Mouse (Mus musculus) 3T3-L1 (cell line): Measurements from ENCODE around the gene Rrp36.
A peak's percentile ranks its signal among the peaks of the same experiment; 100 is the strongest.

Experiments used
- DNase-seq: peaks from one replicate; pipeline ENCODE4 v3.0.0-alpha.2; 2015; ENCODE audit warnings: low read depth, low spot score

Gene Rrp36

DNA sequence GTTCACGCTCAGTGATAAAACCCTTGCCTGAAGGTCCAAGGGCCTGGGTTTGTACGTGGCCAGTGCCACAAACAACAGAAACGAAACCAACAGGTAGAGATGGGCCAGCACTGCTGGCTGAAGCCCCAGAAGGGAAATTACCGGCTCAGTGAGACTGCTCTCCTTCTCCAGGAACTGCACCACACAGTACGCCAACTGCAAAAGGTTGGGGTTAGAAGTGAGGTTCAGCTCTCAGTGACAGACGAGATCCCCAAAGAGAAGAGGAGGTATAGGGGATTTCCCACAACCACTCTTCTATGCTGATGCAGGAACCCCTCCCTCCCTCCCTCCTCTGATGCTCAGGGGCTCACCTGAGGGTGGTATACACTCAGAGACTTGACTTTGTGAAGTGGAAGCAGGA lies 11.8 kb upstream of the Rrp36 start:
- no peak for DNase-seq

DNA sequence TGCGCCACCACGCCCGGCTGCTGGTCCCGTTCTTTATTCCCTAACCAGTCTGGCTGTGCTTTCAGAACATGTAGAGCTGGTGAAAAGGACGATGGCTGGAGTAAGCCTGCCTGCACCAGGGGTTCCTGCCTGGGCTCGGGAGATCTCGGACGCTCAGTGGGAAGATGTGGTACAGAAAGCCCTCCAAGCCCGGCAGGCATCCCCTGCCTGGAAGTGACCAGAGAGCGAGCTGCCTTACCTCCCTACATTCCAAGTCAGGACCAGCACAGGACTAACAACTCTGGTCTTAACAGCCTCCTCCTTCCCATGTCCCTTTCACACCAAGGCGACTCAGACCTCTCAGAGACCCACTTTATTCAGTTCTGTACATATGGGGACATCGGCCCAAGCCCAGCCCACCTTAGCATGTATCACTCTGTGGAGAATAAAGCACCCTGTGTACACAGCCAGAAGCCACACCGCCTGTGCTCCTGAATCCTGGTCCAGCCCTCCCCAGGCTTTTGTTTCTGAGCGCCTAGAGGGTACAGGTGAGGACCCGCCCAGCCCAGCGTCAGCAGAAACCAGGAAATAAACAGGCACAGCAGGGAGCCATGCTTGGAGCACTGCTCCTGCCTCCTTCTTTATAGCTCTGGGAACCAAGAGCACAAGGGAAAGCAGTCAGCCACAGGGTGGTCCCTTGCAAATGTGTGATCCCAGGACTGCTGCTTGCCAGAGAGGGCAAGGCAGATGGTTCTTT lies 8.7 kb upstream of the Rrp36 start:
- no peak for DNase-seq

GRCm38 (mm10) chr17:46681466-46682118 lies 7.4 kb upstream of the Rrp36 start:
- peak; percentile 23 for DNase-seq

DNA sequence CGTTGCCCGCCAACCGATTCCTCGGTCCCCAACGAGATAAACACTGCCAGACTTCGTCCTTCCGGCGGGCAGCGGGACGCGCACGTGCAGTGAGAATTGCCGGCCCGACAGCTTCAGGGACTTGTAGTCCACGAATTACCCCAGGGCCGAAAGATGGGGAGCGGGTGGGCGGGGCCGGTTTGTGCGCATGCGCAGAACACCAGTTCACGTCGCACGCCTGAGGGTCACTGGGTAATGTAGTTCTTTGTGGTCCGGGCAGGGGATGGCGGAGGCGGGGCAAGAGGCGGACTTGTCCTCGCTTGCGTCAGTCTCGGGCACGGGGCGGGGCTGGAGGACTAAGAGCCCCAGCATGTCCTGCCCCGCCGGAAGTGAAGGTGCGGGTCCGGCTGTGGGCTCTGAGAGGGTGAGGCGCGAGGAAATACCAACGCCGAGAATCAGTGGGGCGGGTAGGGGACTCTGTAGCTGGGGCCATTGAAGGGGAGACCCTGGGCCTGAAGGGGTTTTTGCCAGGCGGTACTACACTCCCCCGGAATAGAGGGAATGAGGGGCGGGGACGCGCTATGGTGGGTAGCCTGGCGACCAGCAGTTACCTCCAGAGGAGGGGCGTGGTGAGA lies 6.7 kb upstream of the Rrp36 start, which contains the start of gene Klhdc3:
TSS of gene Klhdc3 (minus strand) at position 155 of the 614 bp plus-strand sequence.
- peak; percentile 99 for DNase-seq

DNA sequence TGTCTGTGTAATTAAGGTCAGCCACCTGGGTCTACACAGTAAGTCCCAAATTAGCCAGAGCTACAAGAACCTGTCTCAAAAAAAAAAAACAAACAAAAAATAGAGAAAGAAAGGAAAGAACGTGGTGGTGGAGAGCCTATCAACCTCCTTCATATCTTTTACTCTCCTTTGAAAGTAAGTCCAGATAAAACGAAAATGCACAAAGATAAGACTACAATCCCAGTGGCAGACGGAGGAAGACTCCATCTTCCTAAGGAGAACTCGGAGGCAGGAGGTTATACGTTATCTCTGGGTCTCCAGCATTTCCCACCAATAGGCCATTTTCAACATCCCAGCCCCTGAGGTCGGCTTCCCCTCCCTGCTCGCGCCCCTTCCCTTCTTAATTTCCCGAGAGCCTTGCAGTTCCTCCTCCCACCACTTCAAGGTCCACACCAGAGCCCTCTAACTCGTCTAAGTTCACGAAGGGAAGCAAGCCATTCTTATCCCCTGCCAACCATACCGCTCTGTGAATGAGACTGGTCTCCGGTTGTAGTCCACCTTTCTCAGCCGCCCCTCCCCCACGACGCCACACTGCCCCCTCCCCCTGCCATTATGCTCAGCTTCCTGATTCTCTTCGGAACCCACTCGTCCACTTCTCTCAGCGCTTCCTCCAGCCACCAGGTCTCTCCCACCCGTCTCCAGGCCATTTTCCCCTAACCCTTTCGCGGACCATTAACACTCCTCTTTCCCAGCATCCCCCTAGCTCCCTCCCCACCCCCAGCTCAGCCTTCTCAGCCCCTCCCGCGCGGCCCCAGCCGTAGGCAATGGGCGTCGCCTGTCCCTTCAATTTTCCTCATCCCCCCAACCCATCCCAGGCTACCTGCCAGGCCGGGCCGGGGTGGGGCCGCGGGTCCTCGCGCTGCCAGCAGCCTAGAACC lies 5.9 kb upstream of the Rrp36 start:
- DNase-seq = peak; percentile 66

GRCm38 (mm10) chr17:46678911-46679310 lies 4.8 kb upstream of the Rrp36 start:
- DNase-seq = no peak

GRCm38 (mm10) chr17:46678416-46678815 lies 4.3 kb upstream of the Rrp36 start, which contains the start of gene Mea1:
Gene Mea1 (plus strand): TSS chr17:46678793.
- no peak for DNase-seq

DNA sequence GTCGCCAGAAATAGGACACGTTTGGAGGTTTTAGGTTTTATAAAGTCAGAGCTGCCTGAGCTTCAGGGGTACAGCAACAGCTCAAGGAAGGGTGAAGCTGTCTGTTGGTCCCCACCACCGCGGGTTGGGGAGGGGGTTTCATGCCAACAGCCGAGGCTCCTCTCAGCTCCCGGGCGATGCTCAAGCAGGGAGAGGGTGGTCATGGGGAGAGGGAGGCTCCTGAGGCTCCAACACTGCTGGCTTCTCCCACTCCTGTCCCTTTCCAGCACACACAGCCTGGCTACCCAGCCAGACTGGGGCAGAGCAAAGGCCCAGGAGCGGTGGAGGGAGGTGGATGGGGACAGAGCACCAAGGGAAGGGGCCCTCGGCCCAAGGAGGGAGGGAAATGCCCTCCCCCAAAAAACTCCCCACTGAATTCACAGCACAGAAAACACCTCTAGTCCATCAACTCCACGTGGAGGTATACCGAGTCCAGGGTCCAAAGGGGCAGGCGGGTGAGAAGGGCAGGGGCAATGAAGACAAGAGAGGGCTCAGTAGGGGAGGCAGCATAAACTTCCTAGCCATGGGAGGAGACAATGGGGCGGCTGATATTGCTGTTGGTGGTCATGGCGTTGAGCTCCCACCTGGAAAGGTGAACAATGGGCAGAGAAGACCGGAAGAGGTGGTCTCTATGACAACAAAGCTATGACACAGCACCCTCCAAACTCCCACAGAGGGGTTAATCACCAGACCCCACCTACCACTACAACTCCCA lies 555 bp upstream of the Rrp36 start:
- no peak for DNase-seq

- DNase-seq = no peak
Measured at GRCm38 (mm10) chr17:46669911-46670310, 4.2 kb downstream of the Rrp36 start.

DNA sequence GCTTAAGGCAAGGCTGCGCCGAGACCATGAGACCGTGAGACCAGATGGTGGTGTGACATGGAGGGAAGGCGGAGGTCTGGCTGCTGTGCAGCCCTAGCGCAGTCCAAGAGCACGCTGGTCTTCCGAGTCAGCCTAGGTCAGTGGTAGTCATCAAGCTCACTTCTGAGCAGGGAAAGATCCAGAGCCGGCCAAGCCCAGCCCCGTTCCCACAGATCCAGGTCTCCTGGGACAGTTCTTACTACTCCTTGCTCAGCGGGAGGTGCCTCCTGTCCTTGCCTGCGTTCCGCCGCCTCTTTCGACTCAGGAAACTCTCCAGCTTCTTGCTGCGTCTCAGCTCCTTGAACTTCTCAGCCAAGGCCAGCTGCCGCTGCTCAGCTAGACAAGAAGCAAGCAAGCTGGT lies 6.4 kb downstream of the Rrp36 start:
- DNase-seq = no peak

DNA sequence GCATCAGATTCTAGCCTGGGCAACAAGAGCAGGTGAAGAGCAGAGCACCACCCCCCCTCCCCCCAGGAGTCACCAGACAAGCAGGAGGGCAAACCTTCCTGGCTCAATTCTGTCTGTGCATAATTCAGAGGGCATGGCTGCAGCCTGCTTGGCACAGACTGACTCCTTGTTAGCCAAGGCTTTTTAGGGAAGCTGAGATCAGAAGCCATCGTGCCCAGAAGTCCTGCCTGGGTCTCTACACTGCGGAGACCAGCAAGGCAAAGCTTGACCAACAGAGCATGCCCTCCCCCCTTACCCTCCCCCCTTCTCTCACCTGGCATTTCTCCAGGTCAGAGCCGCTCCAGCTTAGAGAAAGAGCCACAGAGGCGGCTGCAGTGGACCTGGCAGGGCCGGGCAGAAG lies 11.4 kb downstream of the Rrp36 start:
- no peak for DNase-seq

GRCm38 (mm10) chr17:46661981-46662380 lies 12.2 kb downstream of the Rrp36 start:
- DNase-seq = no peak

- DNase-seq = no peak
Measured at GRCm38 (mm10) chr17:46661351-46661750, 12.8 kb downstream of the Rrp36 start.

- DNase-seq = no peak
Measured at GRCm38 (mm10) chr17:46656054-46656453, 18.1 kb downstream of the Rrp36 start.

DNA sequence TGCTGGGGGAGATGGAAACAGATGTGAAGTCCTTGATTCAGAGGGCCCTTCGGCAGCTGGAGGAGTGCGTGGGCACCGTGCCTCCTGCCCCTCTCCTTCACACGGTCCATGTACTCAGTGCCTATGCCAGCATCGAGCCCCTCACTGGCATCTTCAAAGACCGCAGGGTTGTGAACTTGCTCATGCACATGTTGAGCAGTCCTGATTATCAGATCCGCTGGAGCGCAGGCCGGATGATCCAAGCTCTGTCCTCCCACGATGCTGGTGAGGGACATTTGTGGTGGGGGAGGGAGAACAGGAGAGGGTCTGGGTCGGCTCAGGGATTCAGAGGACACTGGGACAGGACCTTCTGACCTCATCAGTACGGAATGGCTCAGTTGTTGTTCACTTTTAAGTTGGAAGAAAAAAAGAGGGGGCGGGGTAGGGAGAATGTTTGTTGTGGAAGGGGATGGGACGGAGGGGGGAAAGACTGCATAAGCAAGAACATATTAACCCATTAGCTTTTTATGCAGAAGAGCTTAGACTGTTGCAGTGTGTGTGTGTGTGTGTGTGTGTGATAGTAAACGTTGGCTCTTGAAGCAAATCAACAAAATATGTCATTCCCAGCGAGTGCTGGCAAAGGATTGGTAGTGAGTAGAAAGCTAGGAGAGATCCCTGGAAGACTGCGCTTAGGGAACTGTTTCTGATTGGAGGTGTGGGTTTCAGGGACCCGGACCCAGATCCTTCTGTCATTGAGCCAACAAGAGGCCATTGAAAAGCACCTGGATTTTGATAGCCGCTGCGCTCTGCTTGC lies 22.2 kb downstream of the Rrp36 start:
- DNase-seq = no peak

DNA sequence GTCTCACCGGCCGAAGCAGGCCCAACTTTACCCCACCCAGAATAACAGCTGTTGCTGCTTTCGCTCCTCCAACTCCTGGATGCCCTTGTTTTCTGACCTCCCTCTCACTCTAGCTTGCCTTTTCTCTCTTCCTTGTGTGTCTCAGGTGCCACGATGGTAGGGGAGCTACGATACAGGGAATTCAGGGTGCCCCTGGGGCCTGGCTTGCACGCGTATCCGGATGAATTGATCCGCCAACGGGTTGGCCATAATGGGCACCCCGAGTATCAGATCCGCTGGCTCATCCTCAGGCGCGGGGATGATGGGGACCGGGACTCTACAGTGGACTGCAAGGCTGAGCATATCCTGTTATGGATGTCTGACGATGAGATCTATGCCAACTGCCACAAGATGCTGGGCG lies 22.9 kb downstream of the Rrp36 start:
- DNase-seq = peak; percentile 33

DNA sequence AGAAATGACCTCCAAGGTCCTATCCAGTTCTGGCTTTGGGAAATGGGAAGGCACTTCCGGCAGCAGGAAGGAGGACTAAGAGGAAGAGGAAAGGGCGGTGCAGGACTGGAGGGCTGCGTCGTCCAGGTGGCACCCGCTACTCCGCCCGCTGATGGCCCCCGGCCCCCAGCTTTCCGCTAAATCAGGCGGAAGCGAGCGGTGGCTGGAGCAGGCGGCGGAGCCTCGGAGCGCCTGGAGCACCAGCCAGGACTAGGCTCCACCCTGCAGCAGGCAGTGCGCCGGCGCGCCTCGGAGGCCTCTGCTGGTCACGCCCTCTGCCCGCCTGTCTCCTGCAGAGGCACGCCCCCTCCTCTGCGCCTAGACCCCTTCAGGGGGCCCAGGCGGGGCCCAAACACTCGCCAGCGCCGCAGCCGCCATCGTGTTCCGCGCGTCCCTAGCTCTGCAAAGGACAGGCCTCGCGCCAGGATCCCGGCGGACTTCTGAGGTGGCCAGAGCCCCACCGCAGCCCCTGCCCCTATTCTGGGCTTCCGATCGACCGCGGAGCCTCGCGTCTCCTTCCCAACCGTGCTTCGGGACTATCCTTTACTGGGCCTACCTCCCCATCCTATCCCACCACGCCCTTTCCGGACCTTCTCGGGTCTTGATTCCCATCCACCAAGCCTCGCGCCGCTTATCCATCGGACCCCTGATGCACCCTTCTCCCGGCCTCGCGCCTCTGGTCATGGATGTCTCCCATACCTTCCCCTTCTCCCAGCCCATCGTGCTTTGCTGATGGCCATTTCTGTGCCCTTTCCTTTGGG lies 23.7 kb downstream of the Rrp36 start, which contains the start of gene Cul7:
TSS of gene Cul7 (plus strand) at position 106 of the 800 bp plus-strand sequence.
- DNase-seq = peak; percentile 90

GRCm38 (mm10) chr17:46649811-46650210 lies 24.3 kb downstream of the Rrp36 start:
- peak; percentile 41 for DNase-seq

DNA sequence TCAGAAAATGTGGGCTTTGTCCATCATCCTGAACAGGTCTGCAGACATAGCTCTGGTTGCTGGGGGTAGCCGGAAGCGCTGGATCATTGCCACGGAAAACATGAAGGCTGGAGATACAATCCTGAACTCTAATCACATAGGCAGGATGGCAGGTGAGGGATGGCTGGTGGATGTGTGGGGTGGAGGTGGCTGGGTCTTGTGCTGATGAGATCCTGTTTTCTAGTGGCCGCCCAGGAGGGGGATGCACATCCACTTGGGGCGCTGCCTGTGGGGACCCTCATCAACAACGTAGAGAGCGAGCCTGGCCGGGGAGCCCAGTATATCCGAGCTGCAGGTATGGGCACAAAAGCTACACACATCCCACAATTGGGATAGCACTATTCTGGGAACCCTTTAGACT lies 25.7 kb downstream of the Rrp36 start:
- no peak for DNase-seq
